Mouse (Mus musculus) small intestine, adult 2 months (tissue): ENCODE measurements around the gene Trim5. TPM values are rescaled to one million over a fixed set of nuclear protein-coding genes. Genes with fewer than 3 reads are reported as not detected.

Experiments used
- H3K27ac ChIP-seq: fragments of 200-500 bp; 2 replicates; pipeline ENCODE4 v1.5.1; 2012; ENCODE audit warnings: low read depth, low read length, control low read depth, inconsistent platforms; ENCODE audit not compliant: insufficient read depth
- H3K27me3 ChIP-seq: fragments of 200-500 bp; 2 replicates; pipeline ENCODE4 v1.6.1; 2012; ENCODE audit warnings: mild to moderate bottlenecking, moderate library complexity, low read length, inconsistent platforms; ENCODE audit not compliant: control insufficient read depth, insufficient read depth
- H3K36me3 ChIP-seq: fragments of 200-500 bp; 2 replicates; pipeline ENCODE4 v1.6.1; 2012; ENCODE audit warnings: mild to moderate bottlenecking, low read length, control low read depth, inconsistent platforms; ENCODE audit not compliant: control insufficient read depth, insufficient read depth
- H3K4me1 ChIP-seq: fragments of 200-500 bp; 2 replicates; pipeline ENCODE4 v1.6.1; 2012; ENCODE audit warnings: low read length, inconsistent platforms, mixed read lengths; ENCODE audit not compliant: control insufficient read depth, insufficient read depth, insufficient read length
- H3K4me3 ChIP-seq: fragments of 200-500 bp; 2 replicates; pipeline ENCODE4 v1.5.1; 2012; ENCODE audit warnings: low read depth, mild to moderate bottlenecking, control low read depth, inconsistent platforms, low read length, moderate library complexity
- CTCF ChIP-seq: fragments of 200-500 bp; IDR thresholded peaks from 2 replicates; pipeline ENCODE4 v1.5.1; 2012; ENCODE audit warnings: low read depth, mild to moderate bottlenecking, control low read depth, inconsistent platforms, low read length, moderate library complexity, mixed read lengths; ENCODE audit not compliant: insufficient replicate concordance, insufficient read length; ENCODE audit errors: extremely low read depth
- POLR2A ChIP-seq: fragments of 200-500 bp; IDR thresholded peaks from 2 replicates; pipeline ENCODE4 v1.6.1; 2012; ENCODE audit warnings: low read depth, mild to moderate bottlenecking, control low read depth, inconsistent platforms, low read length, moderate library complexity
- WGBS: fragments of 180-500 bp; shearing (Covaris S2); methylation state at CpG from one replicate; pipeline ENCODE4 v1.1.7; 2018; 5-methylcytosine and 5-hydroxymethylcytosine counted together
- polyA plus RNA-seq: library from polyadenylated mRNA; depleted of rRNA; stranded (reverse); fragments of >200 nt; gene quantifications from 2 replicates; pipeline ENCODE4 v1.2.3, GENCODE M21; 2012; rRNA removed

The Trim5 gene
- polyA plus RNA-seq, 1 experiment, result 0.70 TPM

GRCm38 (mm10) chr7:104231203-104231602 is 56.7 kb downstream of the Trim5 start:
- Histone ChIP-seq H3K4me1 (no peaks in the 10 kb centered on the region), H3K4me3 (no peak overlapping the region), H3K36me3 (peaks cover 6% of the 10 kb centered on the region), H3K27me3 (no peaks in the 10 kb centered on the region), H3K27ac (no peak overlapping the region)
- 36% methylated on average over 2 of the region's 2 CpGs for WGBS
- peak; percentile 84; the same call in 1 of the 2 replicates for TF ChIP-seq CTCF
- TF ChIP-seq POLR2A, result no peak

DNA sequence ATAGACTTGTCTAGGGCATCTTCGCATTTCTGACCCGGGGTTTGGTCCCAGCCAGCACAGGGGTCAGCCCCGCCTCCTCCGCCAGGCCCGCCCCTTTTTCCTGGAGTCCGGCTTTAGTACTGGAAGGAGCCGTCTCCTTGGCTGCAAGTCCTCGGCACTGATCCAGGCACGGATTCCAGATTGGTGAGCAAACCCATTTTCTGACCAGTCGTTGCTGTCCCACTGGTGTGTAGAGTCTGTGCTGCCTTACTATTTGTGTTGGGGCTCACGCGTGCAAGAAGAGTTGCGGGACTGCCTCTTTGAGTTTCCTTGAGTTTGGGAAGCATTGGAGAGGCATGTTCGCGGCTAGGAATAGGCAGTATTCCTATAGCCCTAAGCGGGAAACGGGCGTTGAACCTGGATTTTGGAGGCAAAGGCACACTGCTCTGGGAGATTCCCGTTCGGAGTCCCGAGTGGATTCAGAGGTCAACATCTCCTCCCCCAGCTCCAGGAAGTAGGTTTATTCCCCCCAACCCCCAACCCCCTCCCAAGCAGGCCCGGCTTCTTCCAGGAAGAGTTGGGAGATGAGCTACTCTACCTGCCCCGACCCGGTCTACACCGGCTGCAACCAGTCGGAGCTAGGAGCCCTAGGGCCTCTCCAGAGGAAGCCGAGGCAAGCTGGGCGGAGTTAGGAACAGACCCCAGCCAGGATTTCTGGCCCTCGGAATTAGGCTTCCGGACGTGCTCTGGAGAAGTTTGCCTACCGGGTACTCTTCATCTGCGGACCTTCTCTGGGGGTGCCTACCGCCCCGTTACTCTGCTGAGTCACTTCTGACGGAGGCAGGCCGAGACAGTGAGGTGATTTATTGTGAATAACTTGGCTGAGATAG is 69.0 kb downstream of the Trim5 start, which contains the start of gene Trim6:
TSS of gene Trim6 (plus strand) at position 93 of the 869 bp plus-strand sequence.
- 9% methylated on average over 37 of the region's 37 CpGs for WGBS
- no peak within 1 kb of the TSS; the same call in 1 of the 2 replicates for H3K27ac ChIP-seq

GRCm38 (mm10) chr7:104217881-104218280 is 70.0 kb downstream of the Trim5 start:
- Histone ChIP-seq H3K36me3 (no peaks in the 10 kb centered on the region), H3K4me1 (peaks cover 4% of the 10 kb centered on the region; the same call in 1 of the 2 replicates), H3K27ac (no peak overlapping the region), H3K4me3 (no peak overlapping the region), H3K27me3 (no peaks in the 10 kb centered on the region)
- TF ChIP-seq CTCF (no peak), POLR2A (no peak)
- WGBS, result 44% methylated on average over 2 of the region's 2 CpGs

More for the DNA sequence above, 69.0 kb downstream of the Trim5 start, which contains the start of gene Trim6:
- H3K4me1 ChIP-seq, result peaks cover 4% of the 10 kb centered on the region; the same call in 1 of the 2 replicates
- no peak for TF ChIP-seq POLR2A
- no peak for TF ChIP-seq CTCF
- peak within 1 kb of the TSS; percentile 65 for H3K4me3 ChIP-seq
- no peaks in the 10 kb centered on the region for H3K36me3 ChIP-seq
- no peaks in the 10 kb centered on the region for H3K27me3 ChIP-seq

GRCm38 (mm10) chr7:104216011-104216535 is 71.8 kb downstream of the Trim5 start:
- no peaks in the 10 kb centered on the region for H3K36me3 ChIP-seq
- H3K4me3 ChIP-seq, result no peak overlapping the region
- no peaks in the 10 kb centered on the region for H3K27me3 ChIP-seq
- H3K27ac ChIP-seq, result no peak overlapping the region
- H3K4me1 ChIP-seq, result peaks cover 4% of the 10 kb centered on the region; the same call in 1 of the 2 replicates
- 42% methylated on average over 1 of the region's 1 CpGs for WGBS
- TF ChIP-seq CTCF, result no peak
- TF ChIP-seq POLR2A, result no peak

Other genes starting within 250 kb of the Trim5 start
- gene Olfr642, start 235.4 kb downstream of the Trim5 start, polyA plus RNA-seq, result not detected in 2 replicates
- gene 4930516K23Rik, start 226.6 kb downstream of the Trim5 start, polyA plus RNA-seq, result not detected in 2 replicates
- gene Olfr644, start 216.2 kb downstream of the Trim5 start, polyA plus RNA-seq, result not detected in 2 replicates
- gene Olfr645, start 202.6 kb downstream of the Trim5 start, polyA plus RNA-seq, result not detected in 2 replicates
- gene Olfr646, start 183.2 kb downstream of the Trim5 start, polyA plus RNA-seq, result not detected in 2 replicates
- not detected in 2 replicates for gene Ubqln5, start 158.3 kb downstream of the Trim5 start, polyA plus RNA-seq
- not detected in 2 replicates for gene Olfr643, start 150.7 kb downstream of the Trim5 start, polyA plus RNA-seq
- gene Ubqln3, start 144.8 kb downstream of the Trim5 start, polyA plus RNA-seq, result not detected in 2 replicates
- gene Ubqlnl, start 137.5 kb downstream of the Trim5 start, polyA plus RNA-seq, result not detected in 2 replicates
- not detected in 2 replicates for gene Olfm5, start 123.3 kb downstream of the Trim5 start, polyA plus RNA-seq
- gene Olfr648, start 104.7 kb downstream of the Trim5 start, polyA plus RNA-seq, result not detected in 2 replicates
- gene Olfr649, start 92.1 kb downstream of the Trim5 start, polyA plus RNA-seq, result not detected in 2 replicates
- 0.44 and 0.61 TPM in 2 replicates for gene Trim6, start 69.3 kb downstream of the Trim5 start, polyA plus RNA-seq
- gene Trim34a, start 43.6 kb downstream of the Trim5 start, polyA plus RNA-seq, result 2.1 and 5.8 TPM in 2 replicates
- gene Trim12a, start 27.4 kb upstream of the Trim5 start, polyA plus RNA-seq, result 2.8 and 5.9 TPM in 2 replicates
- gene Trim34b, start 41.4 kb upstream of the Trim5 start, polyA plus RNA-seq, result 0.10 TPM in 1 of 2 replicates, not detected in the other
- 0.77 and 2.2 TPM in 2 replicates for gene Trim12c, start 65.3 kb upstream of the Trim5 start, polyA plus RNA-seq
- gene Trim30b, start 81.8 kb upstream of the Trim5 start, polyA plus RNA-seq, result 0.09 TPM in 1 of 2 replicates, not detected in the other
- not detected in 2 replicates for gene Trim30c, start 112.7 kb upstream of the Trim5 start, polyA plus RNA-seq
- 0.62 and 1.9 TPM in 2 replicates for gene Trim30a, start 177.1 kb upstream of the Trim5 start, polyA plus RNA-seq
- 4.1 and 14.4 TPM in 2 replicates for gene Trim30d, start 219.8 kb upstream of the Trim5 start, polyA plus RNA-seq